In genomic region chr11:69431829-69432639, GRCm38 (mm10) we compare ENCODE assay signal across 8 mouse cellular contexts. TPM values are rescaled to one million over a fixed set of nuclear protein-coding genes. Genes with fewer than 3 reads are reported as not detected.
DNase-seq lines count a peak whose midpoint lies in the region; ATAC-seq lines count a peak whose summit lies in the region.

No protein-coding gene starts in this region.

- peaks cover 12% of the 10 kb centered on the region for H3K4me1 ChIP-seq in intestine, embryonic 15.5 days (replicated peaks)

- intact Hi-C loops in left cerebral cortex, postnatal 25 days (cut with DNase I) = loop anchor here (2.0 kb wide), 1 partner anchor 31 kb away; no protein-coding TSS in a partner anchor

- no peaks in the 10 kb centered on the region for H3K9me3 ChIP-seq in intestine, embryonic 15.5 days

- DNase-seq in ovary, adult 18-20 months (ENCODE audit: low spot score) = peak; percentile 72
- DNase-seq in ovary, postnatal 10 days (ENCODE audit: low spot score) = no peak
- DNase-seq in embryo, embryonic 10 days (ENCODE audit: low spot score) = peak; percentile 92
- DNase-seq in gastrocnemius, postnatal 10 days = peak; percentile 41
- DNase-seq in left cerebral cortex, postnatal 25 days (ENCODE audit: low spot score in 2 of 2) = peak; percentile 76 to 84
- peak; percentile 81 for DNase-seq in mesoderm, embryonic 11.5 days (ENCODE audit: low read depth, low spot score)
- DNase-seq in right cerebral cortex, postnatal 36 days (ENCODE audit: low spot score in 2 of 2) = peak; percentile 59 to 60

- H3K4me2 ChIP-seq in intestine, embryonic 15.5 days (replicated peaks) = no peak overlapping the region

- 32% methylated on average over 11 of the region's 11 CpGs for WGBS in intestine, embryonic 15.5 days

- H3K4me3 ChIP-seq in intestine, embryonic 15.5 days (replicated peaks) = no peak overlapping the region

- no peak overlapping the region for H3K27ac ChIP-seq in intestine, embryonic 15.5 days

- no peaks in the 10 kb centered on the region for H3K36me3 ChIP-seq in intestine, embryonic 15.5 days

- peak; percentile 79 for ATAC-seq in intestine, embryonic 15.5 days

- H3K27me3 ChIP-seq in intestine, embryonic 15.5 days (replicated peaks) = no peaks in the 10 kb centered on the region

- no peak overlapping the region for H3K9ac ChIP-seq in intestine, embryonic 15.5 days

RNA-seq across cellular contexts. Expression of gene Kdm6b, which starts 18.6 kb away (rescaled TPM):
- 10 to 100 TPM; 35.9 to 47.5 TPM for total RNA-seq in gastrocnemius, postnatal 10 days (2021)
- 23.7 and 24.3 TPM in 2 replicates for polyA plus RNA-seq in intestine, embryonic 15.5 days (2015; fragmentation: Nextera tagmentation; extraction: Ambion mirVana)
- total RNA-seq in left cerebral cortex, postnatal 25 days (2021) = 10 to 100 TPM; 23.3 to 25.3 TPM

RNA-seq across cellular contexts. Expression of gene Tmem88, which starts 34.0 kb away (rescaled TPM):
- total RNA-seq in gastrocnemius, postnatal 10 days (2021) = 10 to 100 TPM; 14.0 to 15.7 TPM
- polyA plus RNA-seq in intestine, embryonic 15.5 days (2015; fragmentation: Nextera tagmentation; extraction: Ambion mirVana) = 30.7 and 32.1 TPM in 2 replicates
- total RNA-seq in left cerebral cortex, postnatal 25 days (2021) = 1 to 10 TPM; 3.6 to 3.8 TPM

RNA-seq across cellular contexts. Expression of gene Cyb5d1, which starts 36.6 kb away (rescaled TPM):
- total RNA-seq in gastrocnemius, postnatal 10 days (2021) = 10 to 100 TPM; 18.8 to 22.3 TPM
- polyA plus RNA-seq in intestine, embryonic 15.5 days (2015; fragmentation: Nextera tagmentation; extraction: Ambion mirVana) = 22.7 and 24.8 TPM in 2 replicates
- total RNA-seq in left cerebral cortex, postnatal 25 days (2021) = 10 to 100 TPM; 35.9 to 41.3 TPM

RNA-seq across cellular contexts. Expression of gene Naa38, which starts 36.7 kb away (rescaled TPM):
- total RNA-seq in gastrocnemius, postnatal 10 days (2021) = 10 to 100 TPM; 83.8 to 94.5 TPM
- polyA plus RNA-seq in intestine, embryonic 15.5 days (2015; fragmentation: Nextera tagmentation; extraction: Ambion mirVana) = 154 and 182 TPM in 2 replicates
- total RNA-seq in left cerebral cortex, postnatal 25 days (2021) = 100 to 1,000 TPM; 105 to 109 TPM
